Mouse (Mus musculus) intestine, embryonic 15.5 days (tissue): Measurements from ENCODE around the gene Scaf4. TPM values are rescaled to one million over a fixed set of nuclear protein-coding genes. Genes with fewer than 3 reads are reported as not detected.
"Not testable (repeated sequence)": the region's sequence is repeated elsewhere in the genome, so short reads cannot be mapped to it uniquely, and the experiment has no call there.

Experiments used
- ATAC-seq: fragments of 200-750 bp; cut with Nextera tagmentation; 2 replicates; pipeline ENCODE4 v1.8.0; 2017; ENCODE audit warnings: moderate TSS enrichment, moderate library complexity
- H3K27ac ChIP-seq: fragments of 300-500 bp; sonication (generic); 2 replicates; pipeline ENCODE4 v1.5.1; 2015; ENCODE audit warnings: mild to moderate bottlenecking, inconsistent platforms
- H3K27me3 ChIP-seq: fragments of 300-500 bp; sonication (generic); replicated peaks from 2 replicates; pipeline ENCODE4 v1.6.1; 2015; ENCODE audit warnings: inconsistent platforms
- H3K36me3 ChIP-seq: fragments of 300-500 bp; sonication (generic); 2 replicates; pipeline ENCODE4 v1.6.1; 2015; ENCODE audit warnings: inconsistent platforms
- H3K4me1 ChIP-seq: fragments of 300-500 bp; sonication (generic); replicated peaks from 2 replicates; pipeline ENCODE4 v1.6.1; 2015; ENCODE audit warnings: inconsistent platforms
- H3K4me2 ChIP-seq: fragments of 300-500 bp; sonication (generic); replicated peaks from 2 replicates; pipeline ENCODE4 v1.6.1; 2015; ENCODE audit warnings: mild to moderate bottlenecking, inconsistent platforms
- H3K4me3 ChIP-seq: fragments of 300-500 bp; sonication (generic); replicated peaks from 2 replicates; pipeline ENCODE4 v1.5.1; 2015; ENCODE audit warnings: inconsistent platforms
- H3K9ac ChIP-seq: fragments of 300-500 bp; sonication (generic); 2 replicates; pipeline ENCODE4 v1.6.1; 2015; ENCODE audit warnings: inconsistent platforms
- H3K9me3 ChIP-seq: fragments of 300-500 bp; sonication (generic); 2 replicates; pipeline ENCODE4 v1.6.1; 2016; ENCODE audit warnings: inconsistent platforms
- WGBS: fragments of 180-500 bp; shearing (Covaris S2); methylation state at CpG from one replicate; pipeline ENCODE4 v1.1.7; 2015; 5-methylcytosine and 5-hydroxymethylcytosine counted together
- polyA plus RNA-seq: library from polyadenylated mRNA; unstranded; fragments of >200 nt; fragmentation: Nextera tagmentation; extraction: Ambion mirVana; gene quantifications from 2 replicates; pipeline ENCODE4 v1.2.1, GENCODE M21; 2015

Gene Scaf4
- polyA plus RNA-seq, 1 experiment from 2014 or later: 25.3 TPM

- peak overlapping the region; percentile 56 for H3K4me2 ChIP-seq
- peak; percentile 85 for ATAC-seq
- under 1% methylated on average over 52 of the region's 52 CpGs for WGBS
Measured at GRCm38 (mm10) chr16:90220892-90221431, 63.3 kb downstream of the Scaf4 start.

GRCm38 (mm10) chr16:90220026-90220891 lies 64.0 kb downstream of the Scaf4 start, which contains the start of gene Sod1:
Sod1 (plus strand) TSS chr16:90220754.
- Histone ChIP-seq H3K4me2 (peak within 1 kb of the TSS; percentile 56), H3K4me3 (peak within 1 kb of the TSS; percentile 98), H3K36me3 (peaks cover 8% of the 10 kb centered on the region), H3K9me3 (no peaks in the 10 kb centered on the region), H3K4me1 (peaks cover 16% of the 10 kb centered on the region), H3K9ac (peak within 1 kb of the TSS; percentile 93), H3K27ac (peak within 1 kb of the TSS; percentile 93), H3K27me3 (no peaks in the 10 kb centered on the region)
- 2% methylated on average over 63 of the region's 63 CpGs for WGBS
- peak; percentile 95 for ATAC-seq

More at GRCm38 (mm10) chr16:90220892-90221431, 63.3 kb downstream of the Scaf4 start:
- peaks cover 16% of the 10 kb centered on the region for H3K4me1 ChIP-seq
- H3K9ac ChIP-seq: peak overlapping the region; percentile 93
- no peaks in the 10 kb centered on the region for H3K9me3 ChIP-seq
- H3K36me3 ChIP-seq: peaks cover 14% of the 10 kb centered on the region
- peak overlapping the region; percentile 93 for H3K27ac ChIP-seq
- no peaks in the 10 kb centered on the region for H3K27me3 ChIP-seq
- peak overlapping the region; percentile 98 for H3K4me3 ChIP-seq

GRCm38 (mm10) chr16:90219445-90219844 lies 64.9 kb downstream of the Scaf4 start:
- not testable (repeated sequence) for H3K4me2 ChIP-seq, H3K27ac ChIP-seq, H3K9ac ChIP-seq, ATAC-seq, H3K36me3 ChIP-seq, H3K27me3 ChIP-seq, H3K9me3 ChIP-seq, H3K4me3 ChIP-seq
- H3K4me1 ChIP-seq: peaks cover 16% of the 10 kb centered on the region
- WGBS: 60% methylated on average over 4 of the region's 4 CpGs

- no peak overlapping the region for H3K27ac ChIP-seq
- no peaks in the 10 kb centered on the region for H3K36me3 ChIP-seq
- no peak for ATAC-seq
- H3K27me3 ChIP-seq: no peaks in the 10 kb centered on the region
- peaks cover 16% of the 10 kb centered on the region for H3K4me1 ChIP-seq
- H3K9ac ChIP-seq: no peak overlapping the region
- H3K9me3 ChIP-seq: no peaks in the 10 kb centered on the region
- H3K4me2 ChIP-seq: no peak overlapping the region
- WGBS: 52% methylated on average over 4 of the region's 4 CpGs
- H3K4me3 ChIP-seq: no peak overlapping the region
Measured at GRCm38 (mm10) chr16:90217926-90218325, 66.4 kb downstream of the Scaf4 start.

GRCm38 (mm10) chr16:90217356-90217755 lies 66.9 kb downstream of the Scaf4 start:
- Histone ChIP-seq H3K27ac (peak overlapping the region; percentile 40; the same call in 1 of the 2 replicates), H3K36me3 (no peaks in the 10 kb centered on the region), H3K27me3 (no peaks in the 10 kb centered on the region), H3K4me3 (no peak overlapping the region), H3K9ac (no peak overlapping the region), H3K4me2 (no peak overlapping the region), H3K4me1 (peaks cover 14% of the 10 kb centered on the region), H3K9me3 (no peaks in the 10 kb centered on the region)
- 46% methylated on average over 3 of the region's 3 CpGs for WGBS
- ATAC-seq: no peak

- no peak overlapping the region for H3K4me3 ChIP-seq
- ATAC-seq: peak; percentile 49
- H3K4me2 ChIP-seq: no peak overlapping the region
- no peaks in the 10 kb centered on the region for H3K36me3 ChIP-seq
- no peaks in the 10 kb centered on the region for H3K27me3 ChIP-seq
- 78% methylated on average over 2 of the region's 2 CpGs for WGBS
- no peak overlapping the region for H3K9ac ChIP-seq
- peak overlapping the region; percentile 51; the same call in 1 of the 2 replicates for H3K27ac ChIP-seq
- H3K4me1 ChIP-seq: peaks cover 14% of the 10 kb centered on the region; the same call in 1 of the 2 replicates
- H3K9me3 ChIP-seq: no peaks in the 10 kb centered on the region
Measured at GRCm38 (mm10) chr16:90216414-90216813, 67.9 kb downstream of the Scaf4 start.

- not testable (repeated sequence) for H3K4me2 ChIP-seq, H3K27ac ChIP-seq, H3K27me3 ChIP-seq, H3K9me3 ChIP-seq, H3K36me3 ChIP-seq, ATAC-seq, H3K9ac ChIP-seq, H3K4me3 ChIP-seq
- H3K4me1 ChIP-seq: peaks cover 17% of the 10 kb centered on the region; the same call in 1 of the 2 replicates
- 86% methylated on average over 5 of the region's 5 CpGs for WGBS
Measured at GRCm38 (mm10) chr16:90215879-90216278, 68.4 kb downstream of the Scaf4 start.

- H3K4me1 ChIP-seq: peaks cover 17% of the 10 kb centered on the region; the same call in 1 of the 2 replicates
- 92% methylated on average over 11 of the region's 11 CpGs for WGBS
- no peak for ATAC-seq
Measured at GRCm38 (mm10) chr16:90214731-90215565, 69.4 kb downstream of the Scaf4 start.

GRCm38 (mm10) chr16:90213477-90214339 lies 70.6 kb downstream of the Scaf4 start:
- no peak for ATAC-seq
- H3K9me3 ChIP-seq: no peaks in the 10 kb centered on the region
- no peaks in the 10 kb centered on the region for H3K27me3 ChIP-seq
- no peak overlapping the region for H3K27ac ChIP-seq
- no peak overlapping the region for H3K9ac ChIP-seq
- H3K4me2 ChIP-seq: no peak overlapping the region
- no peak overlapping the region for H3K4me3 ChIP-seq
- H3K36me3 ChIP-seq: no peaks in the 10 kb centered on the region
- H3K4me1 ChIP-seq: peaks cover 17% of the 10 kb centered on the region; the same call in 1 of the 2 replicates
- WGBS: 76% methylated on average over 12 of the region's 12 CpGs

More at GRCm38 (mm10) chr16:90214731-90215565, 69.4 kb downstream of the Scaf4 start:
- no peak overlapping the region for H3K4me2 ChIP-seq
- no peaks in the 10 kb centered on the region for H3K27me3 ChIP-seq
- no peak overlapping the region for H3K9ac ChIP-seq
- H3K4me3 ChIP-seq: no peak overlapping the region
- H3K9me3 ChIP-seq: no peaks in the 10 kb centered on the region
- H3K36me3 ChIP-seq: no peaks in the 10 kb centered on the region
- no peak overlapping the region for H3K27ac ChIP-seq

GRCm38 (mm10) chr16:90211767-90212166 lies 72.5 kb downstream of the Scaf4 start:
- H3K4me1 ChIP-seq: peaks cover 10% of the 10 kb centered on the region; the same call in 1 of the 2 replicates
- peak; percentile 68 for ATAC-seq
- no peak overlapping the region for H3K4me2 ChIP-seq
- no peak overlapping the region for H3K27ac ChIP-seq
- H3K9ac ChIP-seq: no peak overlapping the region
- no peaks in the 10 kb centered on the region for H3K9me3 ChIP-seq
- 51% methylated on average over 8 of the region's 8 CpGs for WGBS
- no peaks in the 10 kb centered on the region for H3K27me3 ChIP-seq
- H3K4me3 ChIP-seq: no peak overlapping the region
- H3K36me3 ChIP-seq: no peaks in the 10 kb centered on the region

GRCm38 (mm10) chr16:90210717-90211116 lies 73.6 kb downstream of the Scaf4 start:
- Histone ChIP-seq H3K9ac (no peak overlapping the region), H3K27me3 (no peaks in the 10 kb centered on the region), H3K9me3 (no peaks in the 10 kb centered on the region), H3K27ac (no peak overlapping the region), H3K36me3 (no peaks in the 10 kb centered on the region), H3K4me2 (no peak overlapping the region), H3K4me1 (0 out of 2 replicates have a peak, but pooled peaks cover 7% of the 10 kb centered on the region), H3K4me3 (no peak overlapping the region)
- no peak for ATAC-seq
- WGBS: 75% methylated on average over 10 of the region's 10 CpGs
